Mouse (Mus musculus) liver, embryonic 14.5 days (tissue): ENCODE measurements at regions not wholly inside any gene's neighbourhood (a gene's known extent, or its start where the extent isn't known, plus 50 kb on each side); places are given as distances from the start of the nearest gene placed in this dataset.

Experiments
- ATAC-seq: fragments of 200-750 bp; cut with Nextera tagmentation; 2 replicates; pipeline ENCODE4 v1.8.0; 2017; ENCODE audit warnings: moderate number of reproducible peaks, mild to moderate bottlenecking, moderate library complexity; ENCODE audit not compliant: insufficient read depth
- DNase-seq, 3 experiments: peaks; one replicate each; pipeline ENCODE4 v3.0.0-alpha.2; 2012 to 2013; ENCODE audit warnings: low read depth in 3 of 3, low spot score in 3 of 3
- H3K27ac ChIP-seq: fragments of 300-500 bp; sonication (generic); 2 replicates; pipeline ENCODE4 v1.5.1; 2014; ENCODE audit warnings: moderate library complexity, mild to moderate bottlenecking, control low read depth, inconsistent platforms
- H3K27me3 ChIP-seq: fragments of 300-500 bp; sonication (generic); 2 replicates; pipeline ENCODE4 v1.6.1; 2014; ENCODE audit warnings: mild to moderate bottlenecking, low read length, moderate library complexity; ENCODE audit not compliant: control insufficient read depth, insufficient read depth
- H3K36me3 ChIP-seq: fragments of 300-500 bp; sonication (generic); replicated peaks from 2 replicates; pipeline ENCODE4 v1.6.1; 2014; ENCODE audit warnings: low read depth; ENCODE audit not compliant: control insufficient read depth, insufficient read depth
- H3K4me1 ChIP-seq, 2 experiments: fragments of 200-500 bp in 1 of 2; fragments of 300-500 bp in 1 of 2; sonication (generic) in 1 of 2; replicated peaks; 2 replicates each; pipeline ENCODE4 v1.6.1; 2012 to 2014; ENCODE audit warnings: antibody characterized with exemption in 1 of 2, inconsistent platforms in 1 of 2, low read length in 1 of 2; ENCODE audit not compliant: control insufficient read depth in 2 of 2, insufficient read depth in 2 of 2
- H3K4me2 ChIP-seq: fragments of 300-500 bp; sonication (generic); 2 replicates; pipeline ENCODE4 v1.6.1; 2014; ENCODE audit warnings: low read depth, mild to moderate bottlenecking, control low read depth, moderate library complexity
- H3K4me3 ChIP-seq, 2 experiments: fragments of 200-500 bp in 1 of 2; fragments of 300-500 bp in 1 of 2; sonication (generic) in 1 of 2; 2 replicates each; pipeline ENCODE4 v1.5.1; 2012 to 2014; ENCODE audit warnings: low read depth in 2 of 2, low read length in 2 of 2, mild to moderate bottlenecking in 2 of 2, control low read depth in 1 of 2, inconsistent platforms in 1 of 2, moderate library complexity in 1 of 2; ENCODE audit not compliant: insufficient read depth in 1 of 2
- H3K9ac ChIP-seq: fragments of 300-500 bp; sonication (generic); replicated peaks from 2 replicates; pipeline ENCODE4 v1.6.1; 2014; ENCODE audit warnings: mild to moderate bottlenecking, control low read depth, moderate library complexity
- H3K9me3 ChIP-seq: fragments of 300-500 bp; sonication (generic); 2 replicates; pipeline ENCODE4 v1.6.1; 2016; ENCODE audit warnings: low read length, mixed read lengths; ENCODE audit not compliant: control insufficient read depth
- CTCF ChIP-seq: IDR thresholded peaks from 2 replicates; pipeline ENCODE4 v1.5.1; 2016; ENCODE audit warnings: antibody characterized with exemption, low read depth, control low read depth
- EP300 ChIP-seq: IDR thresholded peaks from 2 replicates; pipeline ENCODE4 v1.6.1; 2016; ENCODE audit warnings: antibody characterized with exemption, low read depth
- WGBS: fragments of 180-500 bp; shearing (Covaris S2); extraction: QIAGEN DNeasy Blood & Tissue Kit; methylation state at CpG from one replicate; pipeline ENCODE4 v1.1.7; 2014; ENCODE audit not compliant: insufficient replicate concordance; 5-methylcytosine and 5-hydroxymethylcytosine counted together

DNA sequence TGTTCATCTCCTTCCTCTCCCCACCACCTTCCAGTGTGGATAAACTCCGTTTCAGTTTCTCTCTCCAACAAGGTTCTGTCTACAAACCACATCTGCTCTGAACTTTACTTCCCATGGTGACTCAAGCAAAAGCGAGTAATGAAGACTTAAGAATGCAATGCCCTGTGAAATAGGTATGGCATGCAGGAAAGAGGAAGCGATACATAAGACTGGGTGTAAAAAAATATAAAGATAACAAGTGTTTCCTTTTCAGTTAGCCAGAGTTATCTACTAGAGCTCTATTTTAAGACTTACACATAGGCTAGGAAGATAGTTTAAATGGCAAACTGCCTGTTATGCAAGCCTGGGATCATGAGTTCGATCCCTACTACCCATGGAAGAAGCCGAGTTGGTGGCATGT, 65.3 kb upstream of the Gls start:
- ATAC-seq (no peak), DNase-seq (no peak)
- Histone ChIP-seq H3K4me2 (no peak overlapping the region), H3K4me1 (peaks cover 0 to 3% of the 10 kb centered on the region in 2 experiments; a peak in 1 of 4 replicates), H3K4me3 (no peak overlapping the region), H3K27ac (no peak overlapping the region), H3K9ac (no peak overlapping the region), H3K36me3 (no peaks in the 10 kb centered on the region), H3K27me3 (no peaks in the 10 kb centered on the region), H3K9me3 (no peaks in the 10 kb centered on the region)
- WGBS: 22% methylated on average over 5 of the region's 5 CpGs
- TF ChIP-seq EP300: no peak
- no peak for TF ChIP-seq CTCF

DNA sequence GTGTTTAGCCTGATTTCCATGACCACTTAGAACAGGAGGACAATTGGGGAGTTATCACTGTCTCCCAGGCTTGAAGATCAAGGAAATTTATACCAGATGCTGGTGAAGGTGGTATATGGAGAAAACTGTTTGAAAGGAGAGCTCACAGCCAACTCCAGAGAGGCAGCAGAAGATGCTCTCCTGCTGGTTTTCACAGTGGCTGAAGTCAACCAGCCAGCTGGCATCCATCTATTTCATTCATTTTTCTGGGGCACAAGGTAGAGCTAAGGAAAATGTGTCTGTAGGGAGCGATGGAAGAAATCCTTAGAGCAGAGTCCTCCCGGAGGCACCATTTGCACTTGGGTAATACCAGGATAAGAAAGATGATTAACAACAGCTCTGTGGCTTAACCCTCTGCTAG, 63.1 kb upstream of the Gls start:
- TF ChIP-seq CTCF (no peak), EP300 (no peak)
- no peak overlapping the region for H3K4me2 ChIP-seq
- WGBS: 32% methylated on average over 2 of the region's 2 CpGs
- H3K9ac ChIP-seq: no peak overlapping the region
- ATAC-seq (no peak), DNase-seq (no peak)
- H3K9me3 ChIP-seq: no peaks in the 10 kb centered on the region
- H3K36me3 ChIP-seq: no peaks in the 10 kb centered on the region
- H3K27me3 ChIP-seq: no peaks in the 10 kb centered on the region
- H3K4me3 ChIP-seq: no peak overlapping the region
- H3K27ac ChIP-seq: no peak overlapping the region
- H3K4me1 ChIP-seq: peaks cover 0 to 3% of the 10 kb centered on the region in 2 experiments; a peak in 1 of 4 replicates

DNA sequence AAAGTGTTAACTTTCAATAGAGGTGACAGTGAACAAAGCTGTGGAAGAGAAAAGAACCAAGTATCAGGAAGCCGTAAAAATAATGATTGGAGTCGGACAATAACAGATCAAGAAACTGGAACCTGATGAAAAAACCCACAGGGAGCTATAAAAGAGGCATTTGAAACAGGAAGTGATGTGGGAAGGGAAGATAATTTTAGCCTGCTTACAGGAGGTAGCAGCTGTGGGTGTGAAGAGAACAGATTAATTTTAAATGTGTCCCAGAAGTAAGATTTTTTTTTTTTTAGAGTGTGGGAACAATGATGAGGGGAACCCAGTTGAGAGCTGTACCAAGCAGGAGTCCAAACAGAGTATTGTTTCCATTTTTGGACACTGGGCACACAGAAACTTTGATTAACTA, 61.5 kb upstream of the Gls start:
- Histone ChIP-seq H3K4me1 (peaks cover 0 to 3% of the 10 kb centered on the region in 2 experiments; a peak in 1 of 4 replicates), H3K27ac (no peak overlapping the region), H3K27me3 (no peaks in the 10 kb centered on the region), H3K9ac (no peak overlapping the region), H3K36me3 (no peaks in the 10 kb centered on the region), H3K4me3 (no peak overlapping the region), H3K4me2 (no peak overlapping the region), H3K9me3 (no peaks in the 10 kb centered on the region)
- 26% methylated on average over 2 of the region's 2 CpGs for WGBS
- TF ChIP-seq CTCF: no peak
- no peak for TF ChIP-seq EP300
- DNase-seq (no peak), ATAC-seq (no peak)

DNA sequence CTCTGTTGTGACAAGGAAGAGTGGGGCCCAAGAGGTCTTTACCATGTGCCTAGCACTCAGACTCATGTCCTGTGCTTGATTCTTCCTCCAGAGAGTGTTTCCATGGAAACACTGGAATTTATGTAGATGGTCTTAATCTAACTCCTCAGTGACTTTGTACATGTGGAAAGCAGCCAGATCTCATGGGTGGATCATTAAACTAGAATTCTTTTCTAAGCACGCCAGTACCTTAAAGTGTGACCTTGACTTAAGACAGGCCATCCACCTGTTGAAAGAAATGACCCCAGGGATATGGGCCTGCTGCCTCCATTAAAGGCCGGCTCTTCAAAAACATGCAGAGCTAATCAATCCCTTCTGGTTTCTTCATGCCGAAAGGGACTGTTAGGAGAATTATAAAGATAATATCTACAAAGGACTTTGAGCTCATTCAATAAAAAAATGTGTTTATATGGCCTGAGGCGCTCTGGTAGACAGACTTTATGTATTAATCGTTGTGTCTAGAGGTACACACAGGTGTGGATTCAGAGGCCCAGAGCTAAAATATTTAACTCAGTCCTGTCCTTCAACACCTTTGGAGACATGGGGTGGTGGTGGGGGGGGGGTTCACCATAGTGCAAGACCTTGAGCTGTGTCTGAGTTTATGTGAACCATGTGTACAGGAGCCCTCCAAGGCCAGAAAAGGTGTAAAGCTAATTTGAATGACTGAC, 60.5 kb upstream of the Gls start:
- Histone ChIP-seq H3K36me3 (no peaks in the 10 kb centered on the region), H3K27me3 (no peaks in the 10 kb centered on the region), H3K4me3 (no peak overlapping the region), H3K4me2 (no peak overlapping the region), H3K4me1 (peaks cover 0 to under 1% of the 10 kb centered on the region in 2 experiments; a peak in 1 of 4 replicates), H3K9ac (no peak overlapping the region), H3K9me3 (no peaks in the 10 kb centered on the region), H3K27ac (no peak overlapping the region)
- DNase-seq (no peak), ATAC-seq (no peak)
- TF ChIP-seq EP300 (no peak), CTCF (no peak)
- WGBS: 66% methylated on average over 5 of the region's 5 CpGs
